Mouse (Mus musculus): ENCODE measurements around the gene Tshz3.

- TF ChIP-seq POLR2A (IDR thresholded peaks at IDR 0.05; ENCODE audit: low read depth, low read length), result no peak
- no peak for TF ChIP-seq CTCF (IDR thresholded peaks at IDR 0.05; ENCODE audit: extremely low read depth, insufficient read length, insufficient replicate concordance, low read depth, low read length)
Observed at GRCm38 (mm10) chr7:36697856-36698588, at the start of gene Tshz3.

All from small intestine, adult 2 months (tissue).